Mouse (Mus musculus) lung, embryonic 16.5 days (tissue): Measurements from ENCODE around the gene Mcfd2. TPM values are rescaled to one million over a fixed set of nuclear protein-coding genes. Genes with fewer than 3 reads are reported as not detected.
A peak's percentile ranks its signal among the peaks of the same experiment; 100 is the strongest.

Experiments
- ATAC-seq: fragments of 200-750 bp; cut with Nextera tagmentation; 2 replicates; pipeline ENCODE4 v1.8.0; 2017; ENCODE audit warnings: low read depth, mild to moderate bottlenecking, moderate library complexity
- H3K27ac ChIP-seq: fragments of 300-500 bp; sonication (generic); 2 replicates; pipeline ENCODE4 v1.5.1; 2014; ENCODE audit warnings: mild to moderate bottlenecking, control low read depth, low read length
- H3K27me3 ChIP-seq: fragments of 300-500 bp; sonication (generic); 2 replicates; pipeline ENCODE4 v1.6.1; 2014; ENCODE audit warnings: low read depth, low read length, mixed read lengths; ENCODE audit not compliant: control insufficient read depth, insufficient read depth
- H3K36me3 ChIP-seq: fragments of 300-500 bp; sonication (generic); 2 replicates; pipeline ENCODE4 v1.6.1; 2014; ENCODE audit warnings: low read length; ENCODE audit not compliant: control insufficient read depth, insufficient read depth
- H3K4me1 ChIP-seq: fragments of 300-500 bp; sonication (generic); replicated peaks from 2 replicates; pipeline ENCODE4 v1.6.1; 2014; ENCODE audit warnings: low read length, mixed read lengths; ENCODE audit not compliant: control insufficient read depth, insufficient read depth
- H3K4me2 ChIP-seq: fragments of 300-500 bp; sonication (generic); 2 replicates; pipeline ENCODE4 v1.6.1; 2014; ENCODE audit warnings: low read depth, low read length, control low read depth
- H3K4me3 ChIP-seq: fragments of 300-500 bp; sonication (generic); 2 replicates; pipeline ENCODE4 v1.5.1; 2014; ENCODE audit warnings: mild to moderate bottlenecking, low read length, control low read depth
- H3K9ac ChIP-seq: fragments of 300-500 bp; sonication (generic); 2 replicates; pipeline ENCODE4 v1.6.1; 2014; ENCODE audit warnings: low read length, control low read depth
- H3K9me3 ChIP-seq: fragments of 300-500 bp; sonication (generic); 2 replicates; pipeline ENCODE4 v1.6.1; 2016; ENCODE audit warnings: low read length; ENCODE audit not compliant: control insufficient read depth
- WGBS: fragments of 180-500 bp; shearing (Covaris S2); extraction: QIAGEN DNeasy Blood & Tissue Kit; methylation state at CpG from one replicate; pipeline ENCODE4 v1.1.7; 2014; 5-methylcytosine and 5-hydroxymethylcytosine counted together
- polyA plus RNA-seq: library from polyadenylated mRNA; unstranded; fragments of >200 nt; fragmentation: Nextera tagmentation; extraction: Ambion mirVana; gene quantifications from 2 replicates; pipeline ENCODE4 v1.2.1, GENCODE M21; 2015

Gene Mcfd2
- polyA plus RNA-seq, 1 experiment from 2014 or later = 113 TPM

DNA sequence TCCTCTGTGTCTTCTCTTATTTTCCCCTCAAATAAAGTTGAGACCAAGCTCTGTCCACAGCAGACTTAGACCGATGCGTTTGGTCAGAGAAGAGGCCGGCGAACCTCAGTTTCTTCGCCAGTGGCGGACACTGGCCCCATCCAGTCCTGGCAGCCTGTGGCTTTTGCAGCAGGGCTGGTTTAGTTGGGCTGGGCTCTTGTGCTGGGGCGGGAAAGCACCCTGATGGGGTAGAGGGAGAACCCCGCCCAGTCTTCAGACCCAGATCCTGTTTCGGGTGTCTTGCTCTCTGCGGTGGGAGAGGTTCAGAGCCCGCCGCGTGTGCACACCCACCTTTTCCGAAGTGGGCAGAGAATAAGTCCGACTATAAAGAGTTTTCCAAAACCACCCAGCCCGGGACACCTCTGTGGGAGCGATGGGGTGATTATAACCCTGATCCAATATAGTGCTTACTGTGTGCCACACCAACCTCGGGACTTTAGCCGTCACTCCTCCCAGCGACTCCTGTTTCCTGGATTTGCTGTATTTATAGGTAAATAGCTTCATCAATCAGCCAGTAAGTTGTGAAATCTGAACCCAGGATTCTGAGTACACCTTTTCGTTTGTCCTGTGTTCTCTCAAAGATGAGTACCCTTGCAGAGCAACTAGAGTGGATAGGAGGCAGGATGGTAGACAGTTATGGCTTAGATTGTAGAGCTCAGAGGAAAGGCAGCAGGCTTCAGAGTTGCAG, 18.2 kb upstream of the Mcfd2 start:
- Histone ChIP-seq H3K4me1 (peaks cover 27% of the 10 kb centered on the region), H3K4me3 (peak overlapping the region; percentile 82), H3K9ac (peak overlapping the region; percentile 77), H3K4me2 (peak overlapping the region; percentile 99), H3K27ac (no peak overlapping the region), H3K36me3 (no peaks in the 10 kb centered on the region), H3K27me3 (peaks cover 10% of the 10 kb centered on the region; the same call in 1 of the 2 replicates), H3K9me3 (no peaks in the 10 kb centered on the region)
- no peak for ATAC-seq
- 12% methylated on average over 21 of the region's 21 CpGs for WGBS

DNA sequence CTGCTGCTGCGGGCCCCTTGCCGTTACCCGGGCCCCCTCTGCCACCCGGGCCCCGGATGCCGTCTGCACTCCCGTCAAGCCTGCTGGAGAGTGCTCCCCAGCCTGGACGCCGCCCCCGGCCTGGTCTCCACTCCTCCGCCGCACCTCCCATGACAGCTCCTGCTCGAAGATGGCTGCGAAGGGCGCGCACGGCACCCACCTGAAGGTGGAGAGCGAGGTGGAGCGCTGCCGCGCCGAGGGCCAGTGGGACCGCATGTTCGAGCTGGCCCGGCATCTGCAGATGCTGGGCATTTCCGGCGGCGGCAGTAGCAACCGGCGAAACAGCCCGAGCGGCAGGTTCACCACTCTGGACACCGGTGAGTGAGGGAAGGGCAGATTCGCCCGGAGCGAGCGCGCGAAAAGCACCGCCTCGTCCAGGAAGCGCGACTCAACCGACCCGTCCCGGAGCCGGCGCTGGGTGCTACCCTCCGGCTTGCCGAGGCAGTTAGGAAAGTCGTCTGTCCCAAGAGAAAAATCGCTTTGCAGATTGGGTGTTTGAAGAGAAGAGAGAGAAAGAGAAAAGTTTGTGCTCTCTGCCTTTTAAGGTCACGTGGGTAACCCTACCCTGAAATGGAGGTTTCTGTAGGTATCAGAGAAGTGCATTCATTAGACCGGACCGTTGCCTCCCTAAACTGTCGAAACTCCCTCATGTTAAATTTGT, 17.5 kb upstream of the Mcfd2 start:
- ATAC-seq = peak; percentile 37
- no peaks in the 10 kb centered on the region for H3K36me3 ChIP-seq
- H3K4me1 ChIP-seq = peaks cover 27% of the 10 kb centered on the region
- peak overlapping the region; percentile 79 for H3K27ac ChIP-seq
- H3K9me3 ChIP-seq = no peaks in the 10 kb centered on the region
- WGBS = under 1% methylated on average over 55 of the region's 56 CpGs
- peaks cover 10% of the 10 kb centered on the region; the same call in 1 of the 2 replicates for H3K27me3 ChIP-seq
- H3K9ac ChIP-seq = peak overlapping the region; percentile 77
- H3K4me2 ChIP-seq = peak overlapping the region; percentile 99
- peak overlapping the region; percentile 82 for H3K4me3 ChIP-seq

DNA sequence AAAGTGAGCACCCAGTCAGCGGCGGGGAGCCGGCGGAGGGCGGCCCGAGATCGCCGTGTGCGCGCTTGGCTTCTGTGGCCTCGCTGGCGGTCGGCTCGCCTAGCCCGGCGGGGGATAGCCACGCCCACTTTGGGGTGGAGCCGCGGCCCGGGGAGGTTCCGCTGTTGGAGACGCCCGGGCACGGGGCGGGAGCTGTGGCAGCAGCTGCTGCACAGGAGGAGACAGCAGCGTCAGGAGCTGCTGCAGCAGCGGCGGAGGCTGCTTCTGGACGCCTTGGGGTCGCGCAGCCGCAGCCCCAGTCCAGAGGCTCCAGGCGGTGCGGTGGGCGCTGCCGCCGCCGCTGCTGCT, 16.9 kb upstream of the Mcfd2 start, which contains the start of gene Ttc7:
Ttc7 (plus strand) TSS at position 181 of the 348 bp plus-strand sequence.
- H3K27me3 ChIP-seq = peaks cover 10% of the 10 kb centered on the region; the same call in 1 of the 2 replicates
- under 1% methylated on average over 36 of the region's 38 CpGs for whole genome bisulfite sequencing

DNA sequence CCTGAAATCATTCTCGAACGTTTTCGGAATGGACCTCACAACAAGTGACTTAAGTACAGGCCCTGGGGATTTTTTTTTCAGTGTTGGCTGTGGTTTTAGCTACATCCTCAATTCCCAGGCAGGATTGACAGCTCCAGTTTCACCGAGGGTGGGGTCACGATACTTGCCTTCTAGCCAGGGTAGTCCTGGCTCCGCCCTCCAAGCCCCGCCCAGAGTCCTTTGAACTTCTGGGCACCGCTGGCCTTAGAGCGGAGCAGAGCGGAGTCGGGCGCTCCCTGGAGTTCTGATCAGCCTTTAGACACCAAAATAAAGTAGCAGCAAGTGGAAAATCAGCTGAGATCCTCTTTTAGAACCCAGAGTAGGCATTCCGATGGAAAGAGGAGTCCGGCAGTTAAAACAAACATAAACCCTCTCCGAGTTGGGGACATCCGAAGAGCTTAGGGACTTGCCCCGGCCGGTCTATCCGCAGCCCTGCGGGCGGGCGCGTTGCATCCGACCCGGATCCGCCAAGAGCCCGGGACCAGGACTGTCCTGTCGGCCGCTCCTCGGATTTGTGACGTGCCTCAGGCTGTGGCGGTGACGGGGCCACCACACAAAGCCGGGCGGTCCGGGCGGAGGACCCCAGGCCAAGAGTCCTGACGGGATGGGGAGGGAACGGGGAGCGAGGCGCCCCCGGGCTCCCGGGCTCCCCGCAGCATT, 16.4 kb upstream of the Mcfd2 start:
- Histone ChIP-seq H3K9me3 (no peaks in the 10 kb centered on the region), H3K27me3 (peaks cover 10% of the 10 kb centered on the region; the same call in 1 of the 2 replicates), H3K9ac (peak overlapping the region; percentile 93), H3K36me3 (no peaks in the 10 kb centered on the region), H3K27ac (peak overlapping the region; percentile 97), H3K4me3 (peak overlapping the region; percentile 82), H3K4me1 (peaks cover 27% of the 10 kb centered on the region), H3K4me2 (peak overlapping the region; percentile 99)
- under 1% methylated on average over 43 of the region's 44 CpGs for WGBS
- peak; percentile 88 for ATAC-seq

More for the DNA sequence above, 16.9 kb upstream of the Mcfd2 start, which contains the start of gene Ttc7:
- Histone ChIP-seq H3K4me1 (peaks cover 27% of the 10 kb centered on the region), H3K4me2 (peak within 1 kb of the TSS; percentile 99), H3K9me3 (no peaks in the 10 kb centered on the region), H3K36me3 (no peaks in the 10 kb centered on the region), H3K27ac (peak within 1 kb of the TSS; percentile 97), H3K4me3 (peak within 1 kb of the TSS; percentile 82), H3K9ac (peak within 1 kb of the TSS; percentile 93)
- ATAC-seq = peak; percentile 95

DNA sequence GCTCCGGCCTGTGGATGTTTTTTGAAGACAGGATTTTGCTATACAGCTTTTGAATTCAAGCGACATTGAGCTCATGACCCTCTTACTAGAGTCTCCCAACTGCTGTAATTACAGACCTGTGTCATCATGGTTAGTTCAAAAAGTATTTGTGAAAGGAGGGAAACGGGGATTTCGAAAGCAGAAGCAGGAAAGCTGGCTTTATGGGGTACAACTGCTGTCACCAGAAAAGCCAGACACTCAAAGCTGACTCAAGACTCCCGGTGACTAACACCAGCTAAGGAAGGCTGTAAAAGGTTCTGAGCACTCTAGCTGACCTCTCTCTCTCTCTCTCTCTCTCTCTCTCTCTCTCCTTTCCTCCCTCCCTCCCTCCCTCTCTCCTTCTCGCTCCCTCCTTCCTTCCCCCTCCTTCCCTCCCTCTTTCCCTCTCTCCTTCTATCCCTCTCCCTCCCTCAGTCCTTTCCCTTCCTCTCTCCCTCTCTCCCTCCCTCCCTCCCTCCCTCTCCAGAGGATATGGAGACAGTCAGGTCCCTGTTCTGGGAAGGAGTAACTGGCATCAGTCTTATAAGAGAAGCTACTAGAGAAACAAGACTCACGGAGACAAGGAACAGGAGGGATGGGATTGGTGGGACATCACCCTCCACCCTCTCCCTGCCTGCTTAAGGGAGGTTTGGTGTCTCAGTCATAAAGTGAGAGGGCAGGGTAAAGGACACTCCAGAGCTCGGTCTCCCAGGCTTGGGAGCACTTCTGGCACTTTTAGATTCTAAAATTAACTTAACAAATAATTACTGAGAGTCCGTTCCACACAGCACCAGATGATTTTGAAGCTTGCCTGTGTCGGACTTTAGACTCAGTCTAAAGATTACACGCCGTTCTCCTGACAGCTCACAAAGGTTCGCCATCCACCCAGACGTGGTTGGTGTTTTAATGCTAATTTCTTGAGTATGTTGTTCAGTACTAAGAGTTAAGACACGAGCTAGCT, 9.9 kb upstream of the Mcfd2 start:
- Histone ChIP-seq H3K4me2 (no peak overlapping the region), H3K36me3 (no peaks in the 10 kb centered on the region), H3K9me3 (peaks cover 2% of the 10 kb centered on the region; the same call in 1 of the 2 replicates), H3K27me3 (no peaks in the 10 kb centered on the region), H3K4me1 (peaks cover 2% of the 10 kb centered on the region), H3K9ac (no peak overlapping the region), H3K27ac (no peak overlapping the region), H3K4me3 (no peak overlapping the region)
- 43% methylated on average over 14 of the region's 15 CpGs for WGBS
- no peak for ATAC-seq

DNA sequence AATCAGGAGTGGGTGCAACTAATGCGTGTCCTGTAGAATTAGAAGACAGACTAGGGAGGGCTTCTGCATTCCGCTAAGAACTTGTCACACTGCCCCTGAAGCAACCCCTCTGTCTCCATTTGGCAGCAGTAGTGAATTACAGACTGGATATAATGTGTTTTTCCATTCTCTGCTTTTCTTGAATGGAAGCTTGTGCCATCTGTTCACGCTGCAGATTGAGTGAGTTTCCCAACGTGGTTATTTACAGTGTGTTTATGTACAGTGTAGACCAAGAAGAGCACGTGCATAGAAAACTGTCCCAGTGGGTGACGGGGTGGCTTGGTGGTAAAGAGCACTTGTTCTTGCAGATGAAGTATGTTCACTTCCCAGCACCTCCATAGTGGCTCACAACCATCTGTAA, 3.7 kb upstream of the Mcfd2 start:
- Histone ChIP-seq H3K4me2 (no peak overlapping the region), H3K9me3 (peaks cover 2% of the 10 kb centered on the region; the same call in 1 of the 2 replicates), H3K9ac (no peak overlapping the region), H3K27me3 (no peaks in the 10 kb centered on the region), H3K4me3 (no peak overlapping the region), H3K4me1 (peaks cover 11% of the 10 kb centered on the region), H3K27ac (no peak overlapping the region), H3K36me3 (no peaks in the 10 kb centered on the region)
- ATAC-seq = no peak
- 57% methylated on average over 6 of the region's 6 CpGs for WGBS

DNA sequence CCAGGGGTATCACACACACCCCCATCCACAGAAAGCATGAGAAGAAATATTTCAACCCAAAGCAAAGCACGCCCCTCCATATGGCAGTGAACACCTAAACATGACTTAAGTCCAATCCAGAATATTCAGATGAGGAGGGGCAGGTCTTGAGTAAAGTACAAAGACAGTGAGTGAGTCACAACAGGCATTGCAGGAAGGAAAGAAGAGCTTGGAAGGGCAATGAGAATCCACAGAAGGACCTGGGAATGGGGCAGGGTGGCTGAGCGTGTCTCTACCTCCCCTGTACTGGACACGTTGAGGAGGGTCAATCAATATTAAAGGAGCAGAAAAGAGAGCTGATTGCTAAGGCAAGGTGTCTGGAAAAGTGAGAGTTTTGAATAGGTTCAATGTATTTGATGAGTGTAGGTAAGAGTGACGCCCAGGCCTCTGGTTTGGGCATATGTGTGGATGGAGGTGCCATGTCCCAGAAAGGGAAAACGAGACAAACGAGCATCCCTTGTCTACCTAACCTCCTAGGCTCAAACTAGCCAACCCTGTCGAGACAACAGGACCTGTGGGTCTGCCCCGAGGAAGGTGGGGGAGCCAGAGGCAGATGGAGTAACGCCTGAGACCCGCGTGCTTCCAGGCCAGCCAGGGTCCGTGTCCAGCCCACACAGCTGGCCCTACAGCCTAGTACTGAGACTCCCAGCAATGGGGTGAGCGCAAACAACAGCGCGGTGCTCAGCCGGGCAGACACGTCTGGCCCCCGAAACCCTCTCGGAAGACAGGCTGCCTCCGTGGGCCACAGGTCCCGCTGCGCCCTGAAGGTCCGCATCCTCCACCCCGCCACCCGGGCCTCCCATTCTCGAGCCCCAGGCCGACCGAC, 576 bp downstream of the Mcfd2 start:
- Histone ChIP-seq H3K4me3 (peak overlapping the region; percentile 82), H3K36me3 (peaks cover 9% of the 10 kb centered on the region; the same call in 1 of the 2 replicates), H3K27me3 (no peaks in the 10 kb centered on the region), H3K27ac (peak overlapping the region; percentile 50; the same call in 1 of the 2 replicates), H3K4me2 (peak overlapping the region; percentile 63), H3K9ac (peak overlapping the region; percentile 96), H3K9me3 (no peaks in the 10 kb centered on the region), H3K4me1 (peaks cover 9% of the 10 kb centered on the region)
- WGBS = 6% methylated on average over 26 of the region's 28 CpGs
- ATAC-seq = peak; percentile 64
